Mouse (Mus musculus): ENCODE measurements around the gene Dgki. TPM values are rescaled to one million over a fixed set of nuclear protein-coding genes. Genes with fewer than 3 reads are reported as not detected.

Dgki gene
- polyA plus RNA-seq, 1 experiment from 2014 or later = 1.2 TPM

DNA sequence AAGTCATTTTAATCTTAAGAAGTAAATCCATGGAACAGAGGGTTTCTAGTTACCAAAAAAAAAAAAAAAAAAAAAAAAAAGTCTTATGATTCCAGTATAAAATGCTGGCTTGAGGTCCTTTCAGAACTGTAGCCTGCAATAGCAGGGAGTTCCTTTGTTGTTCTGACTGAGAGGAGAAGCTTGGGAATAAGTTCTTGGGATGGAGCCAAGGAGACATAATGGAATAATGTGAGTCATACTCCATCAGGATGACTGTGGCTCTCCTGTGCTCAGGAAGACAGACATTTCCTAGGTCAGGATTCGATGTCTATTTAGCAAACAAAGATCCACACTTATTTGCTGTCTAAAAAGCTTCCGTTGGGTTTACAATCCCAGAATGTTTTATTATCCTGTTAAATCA, 318.3 kb downstream of the Dgki start:
- H3K4me3 ChIP-seq = no peak overlapping the region
- WGBS = 77% methylated on average over 2 of the region's 2 CpGs
- H3K27me3 ChIP-seq = no peaks in the 10 kb centered on the region
- H3K9me3 ChIP-seq = no peaks in the 10 kb centered on the region
- H3K36me3 ChIP-seq = no peaks in the 10 kb centered on the region
- no peak overlapping the region for H3K9ac ChIP-seq
- no peak overlapping the region for H3K4me2 ChIP-seq (replicated peaks)
- no peak for ATAC-seq (ENCODE audit: insufficient number of reproducible peaks, insufficient read depth, low FRiP score, low TSS enrichment)
- no peaks in the 10 kb centered on the region for H3K4me1 ChIP-seq
- no peak overlapping the region for H3K27ac ChIP-seq

DNA sequence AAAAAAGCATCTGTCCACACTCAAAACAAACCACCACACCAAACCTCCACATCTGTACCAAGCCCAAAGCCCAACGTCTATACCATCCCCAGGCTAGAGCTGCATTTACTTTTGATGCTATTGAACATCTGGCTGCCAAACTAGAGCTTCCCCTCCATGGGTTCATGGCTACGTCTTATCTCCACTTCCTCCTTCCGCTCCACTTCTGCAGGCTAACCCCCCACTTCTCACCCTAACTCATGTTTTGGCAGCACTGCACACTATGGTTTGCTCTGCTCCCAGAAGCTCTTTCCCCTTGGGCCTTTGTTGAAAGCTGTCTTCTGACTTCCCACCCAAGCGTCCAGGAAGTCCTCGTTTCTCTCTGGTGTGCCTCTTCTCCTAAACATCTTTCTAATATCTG, 319.5 kb downstream of the Dgki start:
- Histone ChIP-seq H3K27ac (no peak overlapping the region), H3K4me1 (no peaks in the 10 kb centered on the region), H3K36me3 (no peaks in the 10 kb centered on the region), H3K4me2 (replicated peaks) (no peak overlapping the region), H3K27me3 (no peaks in the 10 kb centered on the region), H3K9ac (no peak overlapping the region), H3K4me3 (no peak overlapping the region), H3K9me3 (no peaks in the 10 kb centered on the region)
- no peak for ATAC-seq (ENCODE audit: insufficient number of reproducible peaks, insufficient read depth, low FRiP score, low TSS enrichment)
- 85% methylated on average over 5 of the region's 5 CpGs for WGBS

DNA sequence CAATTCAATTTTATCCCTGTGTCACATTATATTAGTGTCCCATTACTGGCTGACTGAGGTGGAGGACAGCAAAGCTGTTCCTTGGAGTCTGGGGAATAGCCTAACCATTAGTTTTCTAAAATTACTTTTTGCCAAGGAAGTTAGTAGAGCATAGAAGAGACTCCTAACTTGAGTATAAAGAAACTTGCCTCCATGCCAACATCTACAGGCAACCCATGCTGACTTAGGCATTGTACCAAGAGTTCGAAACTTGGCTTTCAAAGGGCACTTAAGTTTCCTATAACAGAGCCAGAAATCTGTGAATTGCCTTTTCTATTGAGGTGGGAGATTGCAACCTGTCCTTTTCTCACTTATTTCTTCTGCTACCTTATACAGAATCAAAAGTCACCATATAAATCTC, 321.8 kb downstream of the Dgki start:
- no peaks in the 10 kb centered on the region for H3K4me1 ChIP-seq
- ATAC-seq (ENCODE audit: insufficient number of reproducible peaks, insufficient read depth, low FRiP score, low TSS enrichment) = no peak
- no peaks in the 10 kb centered on the region for H3K36me3 ChIP-seq
- H3K27ac ChIP-seq = no peak overlapping the region
- no peak overlapping the region for H3K4me2 ChIP-seq (replicated peaks)
- no peaks in the 10 kb centered on the region for H3K27me3 ChIP-seq
- H3K9me3 ChIP-seq = no peaks in the 10 kb centered on the region
- H3K4me3 ChIP-seq = no peak overlapping the region
- no peak overlapping the region for H3K9ac ChIP-seq
- WGBS = 89% methylated on average over 1 of the region's 1 CpGs

DNA sequence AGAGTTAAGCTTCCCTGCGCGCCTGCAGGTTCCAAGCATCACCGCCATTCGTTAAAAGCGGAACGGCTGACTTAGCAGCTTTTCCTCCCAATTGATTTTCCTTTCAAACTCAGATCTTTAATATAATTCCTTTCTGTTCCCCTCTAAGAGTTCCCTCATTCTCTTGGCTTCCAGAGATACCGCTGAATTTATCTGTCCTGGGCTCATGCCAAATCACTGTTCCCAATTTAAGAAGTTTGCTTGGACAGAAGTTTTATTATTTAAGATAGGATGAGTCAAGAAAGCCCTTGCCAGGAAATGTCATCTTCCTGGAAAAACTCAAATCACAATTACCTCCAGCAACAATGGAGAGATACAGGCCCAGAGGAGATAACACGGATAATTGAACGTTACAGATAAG, 326.9 kb downstream of the Dgki start:
- Histone ChIP-seq H3K36me3 (no peaks in the 10 kb centered on the region), H3K4me1 (no peaks in the 10 kb centered on the region; the same call in 1 of the 2 replicates), H3K9ac (no peak overlapping the region), H3K4me2 (replicated peaks) (no peak overlapping the region), H3K27ac (no peak overlapping the region), H3K9me3 (no peaks in the 10 kb centered on the region), H3K4me3 (no peak overlapping the region), H3K27me3 (no peaks in the 10 kb centered on the region)
- 75% methylated on average over 9 of the region's 9 CpGs for WGBS
- no peak for ATAC-seq (ENCODE audit: insufficient number of reproducible peaks, insufficient read depth, low FRiP score, low TSS enrichment)

DNA sequence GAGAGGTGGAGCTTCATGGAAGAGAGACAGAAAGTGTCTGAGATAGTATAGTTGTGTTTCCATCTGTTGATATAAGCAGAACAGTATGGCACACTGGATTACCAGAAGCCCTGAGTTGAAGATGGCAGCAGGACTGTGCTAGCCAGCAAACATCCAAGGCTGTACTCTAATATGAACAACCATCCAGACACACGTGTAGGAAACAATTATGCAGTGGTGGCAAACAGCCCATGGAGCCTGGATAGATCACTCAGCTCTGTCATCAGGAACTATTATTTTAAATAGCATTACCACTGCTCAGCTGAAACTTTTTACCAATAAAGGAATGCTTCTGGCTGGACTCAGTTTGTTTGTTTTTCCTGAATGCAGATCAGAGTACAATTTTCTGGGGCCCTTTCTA, 327.5 kb downstream of the Dgki start:
- Histone ChIP-seq H3K9ac (no peak overlapping the region), H3K9me3 (no peaks in the 10 kb centered on the region), H3K4me2 (replicated peaks) (no peak overlapping the region), H3K4me1 (no peaks in the 10 kb centered on the region; the same call in 1 of the 2 replicates), H3K27me3 (no peaks in the 10 kb centered on the region), H3K36me3 (no peaks in the 10 kb centered on the region), H3K27ac (no peak overlapping the region), H3K4me3 (no peak overlapping the region)
- 45% methylated on average over 1 of the region's 1 CpGs for WGBS
- no peak for ATAC-seq (ENCODE audit: insufficient number of reproducible peaks, insufficient read depth, low FRiP score, low TSS enrichment)

DNA sequence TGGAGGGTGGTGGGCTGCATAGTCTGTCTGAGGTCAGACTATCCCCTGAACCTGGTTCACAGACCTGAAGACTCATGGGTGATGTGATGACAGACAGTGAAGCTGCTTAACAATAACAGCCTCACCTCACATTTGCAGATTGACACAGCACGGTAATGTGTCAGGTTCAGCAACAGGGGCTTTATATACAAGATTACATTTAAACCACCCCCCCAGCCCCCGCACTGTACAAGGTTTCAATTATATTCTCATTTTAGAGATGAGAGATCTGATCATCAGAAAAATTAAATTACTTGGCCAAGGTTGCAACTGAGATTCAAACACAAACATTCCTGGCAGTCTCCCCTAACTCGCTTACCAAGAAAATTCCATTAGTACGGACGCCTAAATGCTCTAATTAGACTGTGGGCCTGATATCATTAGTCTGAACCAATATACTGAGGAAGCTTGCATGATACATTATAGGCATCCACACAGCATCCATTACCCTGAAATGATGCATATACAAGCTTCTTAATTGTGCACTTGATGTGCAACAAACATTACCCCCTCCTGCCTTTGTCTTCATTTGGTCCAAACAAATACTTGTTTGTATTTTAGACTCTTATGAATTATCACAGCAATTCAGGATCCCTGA, 330.6 kb downstream of the Dgki start:
- no peak for ATAC-seq (ENCODE audit: insufficient number of reproducible peaks, insufficient read depth, low FRiP score, low TSS enrichment)
- no peak overlapping the region for H3K9ac ChIP-seq
- no peak overlapping the region for H3K4me3 ChIP-seq
- no peaks in the 10 kb centered on the region for H3K27me3 ChIP-seq
- WGBS = 72% methylated on average over 5 of the region's 5 CpGs
- no peaks in the 10 kb centered on the region; the same call in 1 of the 2 replicates for H3K4me1 ChIP-seq
- no peak overlapping the region for H3K4me2 ChIP-seq (replicated peaks)
- H3K9me3 ChIP-seq = no peaks in the 10 kb centered on the region
- H3K36me3 ChIP-seq = no peaks in the 10 kb centered on the region
- no peak overlapping the region for H3K27ac ChIP-seq

DNA sequence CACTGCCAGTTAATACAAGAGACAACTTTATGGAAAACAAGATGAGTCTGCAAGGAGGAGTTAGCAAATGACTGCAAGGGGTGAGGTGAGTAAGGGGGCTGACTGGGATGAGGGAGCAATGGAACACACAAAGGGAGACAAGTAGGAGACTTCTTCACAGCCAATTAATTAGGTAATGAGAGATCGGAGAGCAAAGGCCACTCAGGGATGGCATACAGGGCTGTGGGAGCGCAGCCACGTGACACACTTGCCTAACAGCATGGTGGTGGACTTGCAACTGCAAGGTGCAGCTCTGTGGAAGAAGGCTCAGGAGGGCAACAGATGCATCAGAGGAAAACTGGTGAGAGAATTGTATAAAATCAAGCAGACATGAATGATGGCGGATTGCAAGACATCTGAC, 339.3 kb downstream of the Dgki start:
- no peak for ATAC-seq (ENCODE audit: insufficient number of reproducible peaks, insufficient read depth, low FRiP score, low TSS enrichment)
- H3K4me2 ChIP-seq (replicated peaks) = no peak overlapping the region
- no peaks in the 10 kb centered on the region for H3K36me3 ChIP-seq
- no peak overlapping the region for H3K27ac ChIP-seq
- H3K9me3 ChIP-seq = peaks cover 1% of the 10 kb centered on the region; the same call in 1 of the 2 replicates
- no peaks in the 10 kb centered on the region for H3K4me1 ChIP-seq
- H3K9ac ChIP-seq = no peak overlapping the region
- no peaks in the 10 kb centered on the region for H3K27me3 ChIP-seq
- WGBS = 81% methylated on average over 4 of the region's 4 CpGs
- H3K4me3 ChIP-seq = no peak overlapping the region

DNA sequence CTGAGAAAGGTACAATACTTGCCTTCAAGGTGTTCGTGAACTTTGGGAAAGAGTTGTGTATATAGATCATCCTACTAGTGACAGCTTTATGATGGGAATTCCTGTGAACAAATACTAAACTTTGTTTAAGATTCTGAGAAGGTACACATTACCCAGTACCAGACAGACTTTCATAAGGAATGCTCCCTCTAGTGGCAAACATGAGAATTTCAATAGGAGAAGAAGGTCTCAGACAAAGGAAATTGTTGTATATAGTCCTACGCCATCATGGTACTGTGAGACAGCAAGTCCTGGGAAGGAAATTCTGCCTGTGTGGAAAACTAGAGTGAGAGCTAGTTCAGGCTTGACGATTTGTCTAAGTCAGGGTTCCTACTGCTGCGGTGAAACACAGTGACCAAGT, 344.7 kb downstream of the Dgki start:
- no peaks in the 10 kb centered on the region for H3K27me3 ChIP-seq
- peaks cover 4% of the 10 kb centered on the region; the same call in 1 of the 2 replicates for H3K9me3 ChIP-seq
- H3K9ac ChIP-seq = no peak overlapping the region
- no peak overlapping the region for H3K27ac ChIP-seq
- H3K36me3 ChIP-seq = no peaks in the 10 kb centered on the region
- no peak for ATAC-seq (ENCODE audit: insufficient number of reproducible peaks, insufficient read depth, low FRiP score, low TSS enrichment)
- 90% methylated on average over 4 of the region's 4 CpGs for WGBS
- no peak overlapping the region for H3K4me3 ChIP-seq
- no peaks in the 10 kb centered on the region for H3K4me1 ChIP-seq
- H3K4me2 ChIP-seq (replicated peaks) = no peak overlapping the region

DNA sequence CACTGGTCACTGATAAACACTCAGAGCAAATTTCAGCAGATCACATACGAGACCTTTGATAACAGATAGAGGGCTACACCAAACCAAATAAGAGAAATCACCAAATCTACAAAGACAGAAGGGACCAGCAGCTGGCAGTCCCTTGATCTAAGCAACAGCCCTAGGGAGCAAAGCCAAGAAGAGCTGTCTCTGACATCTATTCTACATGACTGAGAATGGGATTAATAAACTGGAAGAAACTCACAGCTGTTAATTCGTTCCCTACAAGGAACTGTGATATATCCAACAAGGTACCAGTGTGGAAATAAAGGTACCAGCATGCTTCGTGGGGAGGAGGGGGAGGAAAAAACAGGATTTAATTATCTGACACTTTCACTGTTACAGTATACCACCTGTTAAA, 349.3 kb downstream of the Dgki start:
- Histone ChIP-seq H3K4me1 (no peaks in the 10 kb centered on the region), H3K9me3 (peaks cover 3% of the 10 kb centered on the region; the same call in 1 of the 2 replicates), H3K27ac (no peak overlapping the region), H3K4me2 (replicated peaks) (no peak overlapping the region), H3K36me3 (no peaks in the 10 kb centered on the region), H3K4me3 (no peak overlapping the region), H3K9ac (no peak overlapping the region), H3K27me3 (no peaks in the 10 kb centered on the region)
- 70% methylated on average over 3 of the region's 3 CpGs for WGBS
- no peak for ATAC-seq (ENCODE audit: insufficient number of reproducible peaks, insufficient read depth, low FRiP score, low TSS enrichment)

DNA sequence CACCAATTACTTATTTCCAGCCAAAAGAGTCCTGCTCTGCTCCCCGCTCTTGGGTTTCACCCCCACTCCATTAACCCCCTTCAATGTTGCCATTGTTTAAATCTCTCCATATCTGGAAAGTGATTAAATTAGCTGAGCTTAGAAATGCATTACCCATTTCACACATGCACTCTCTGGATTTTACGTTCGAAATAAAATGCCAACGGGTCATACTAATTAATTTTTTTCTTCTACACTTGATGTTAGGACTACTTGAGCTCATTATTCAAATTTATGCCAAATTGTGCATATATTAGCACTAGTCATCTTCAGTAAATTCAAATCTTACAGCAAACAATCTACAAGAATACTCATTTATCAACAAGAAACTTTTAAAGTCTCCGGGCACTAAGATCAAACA, 352.1 kb downstream of the Dgki start:
- Histone ChIP-seq H3K27me3 (no peaks in the 10 kb centered on the region), H3K9me3 (no peaks in the 10 kb centered on the region), H3K9ac (no peak overlapping the region), H3K4me3 (no peak overlapping the region), H3K4me1 (no peaks in the 10 kb centered on the region), H3K4me2 (replicated peaks) (no peak overlapping the region), H3K27ac (no peak overlapping the region), H3K36me3 (no peaks in the 10 kb centered on the region)
- 87% methylated on average over 5 of the region's 5 CpGs for WGBS
- ATAC-seq (ENCODE audit: insufficient number of reproducible peaks, insufficient read depth, low FRiP score, low TSS enrichment) = no peak

DNA sequence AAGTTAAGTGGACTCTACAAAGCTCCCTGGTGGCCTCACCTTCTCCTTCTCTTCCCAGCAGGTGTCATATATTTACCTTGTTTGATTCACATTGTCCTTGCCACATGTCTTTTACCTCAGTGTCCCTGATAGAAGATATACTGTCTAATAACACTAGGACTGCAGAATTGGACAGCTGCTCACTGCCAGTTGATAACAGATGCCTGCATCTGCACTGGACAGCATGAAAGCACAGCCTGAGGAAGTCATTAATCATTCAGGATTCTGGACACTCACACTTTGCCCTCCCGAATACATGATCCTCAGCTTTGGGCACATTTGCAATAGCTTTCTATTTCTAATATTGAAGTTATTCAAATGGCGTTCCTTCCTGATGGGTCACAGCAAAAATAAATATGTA, 362.5 kb downstream of the Dgki start:
- ATAC-seq (ENCODE audit: insufficient number of reproducible peaks, insufficient read depth, low FRiP score, low TSS enrichment) = no peak
- H3K4me2 ChIP-seq (replicated peaks) = no peak overlapping the region
- no peak overlapping the region for H3K27ac ChIP-seq
- no peaks in the 10 kb centered on the region for H3K9me3 ChIP-seq
- 76% methylated on average over 2 of the region's 2 CpGs for WGBS
- no peaks in the 10 kb centered on the region for H3K36me3 ChIP-seq
- no peak overlapping the region for H3K4me3 ChIP-seq
- no peaks in the 10 kb centered on the region for H3K27me3 ChIP-seq
- no peaks in the 10 kb centered on the region for H3K4me1 ChIP-seq
- no peak overlapping the region for H3K9ac ChIP-seq

DNA sequence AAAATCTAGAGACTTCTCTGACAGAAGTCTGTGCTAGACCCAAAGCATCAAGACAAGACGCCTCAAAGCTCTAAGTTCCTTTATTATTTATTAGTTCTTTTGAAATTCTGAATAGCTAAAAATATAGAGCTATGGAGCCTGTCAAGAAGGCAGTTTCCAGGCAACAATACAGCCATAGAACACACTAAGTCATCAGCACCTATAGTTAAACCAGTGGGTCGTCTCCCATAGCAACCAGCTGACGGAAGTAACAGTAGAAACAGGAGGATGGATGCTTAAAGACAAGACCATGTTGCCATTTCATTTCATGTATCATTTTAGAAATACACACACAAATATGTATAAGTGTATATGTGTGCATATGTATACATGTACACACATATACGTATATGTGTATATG, 363.2 kb downstream of the Dgki start:
- WGBS = 91% methylated on average over 4 of the region's 4 CpGs

DNA sequence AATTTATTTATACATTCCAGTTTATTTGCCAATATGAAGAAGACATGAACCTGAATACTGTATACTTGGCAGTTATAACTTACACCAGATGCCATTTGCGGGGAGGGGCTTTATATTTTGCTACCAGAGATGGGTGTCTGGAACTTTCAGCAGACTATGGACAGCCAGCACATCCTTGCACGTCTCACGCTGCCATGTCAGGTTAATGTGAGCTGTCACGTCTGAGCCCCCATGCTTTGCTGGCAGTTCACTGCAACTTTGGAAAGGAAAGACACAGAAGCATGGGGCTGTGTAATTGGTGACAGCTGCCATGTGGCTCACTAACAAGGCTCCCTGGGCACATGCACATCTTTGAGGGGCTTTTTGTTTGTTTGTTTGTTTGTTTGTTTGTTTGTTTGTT, 368.5 kb downstream of the Dgki start:
- WGBS = 38% methylated on average over 4 of the region's 4 CpGs
- no peak for ATAC-seq (ENCODE audit: insufficient number of reproducible peaks, insufficient read depth, low FRiP score, low TSS enrichment)
- no peaks in the 10 kb centered on the region for H3K27me3 ChIP-seq

More for the DNA sequence above, 363.2 kb downstream of the Dgki start:
- H3K4me1 ChIP-seq = no peaks in the 10 kb centered on the region
- H3K4me3 ChIP-seq = no peak overlapping the region
- no peak overlapping the region for H3K4me2 ChIP-seq (replicated peaks)
- no peaks in the 10 kb centered on the region for H3K27me3 ChIP-seq
- no peaks in the 10 kb centered on the region for H3K9me3 ChIP-seq
- H3K36me3 ChIP-seq = no peaks in the 10 kb centered on the region
- no peak for ATAC-seq (ENCODE audit: insufficient number of reproducible peaks, insufficient read depth, low FRiP score, low TSS enrichment)
- no peak overlapping the region for H3K9ac ChIP-seq
- H3K27ac ChIP-seq = no peak overlapping the region

More for the DNA sequence above, 368.5 kb downstream of the Dgki start:
- H3K9ac ChIP-seq = no peak overlapping the region
- H3K4me3 ChIP-seq = no peak overlapping the region
- H3K4me2 ChIP-seq (replicated peaks) = no peak overlapping the region
- no peaks in the 10 kb centered on the region for H3K36me3 ChIP-seq
- H3K27ac ChIP-seq = no peak overlapping the region
- no peaks in the 10 kb centered on the region for H3K9me3 ChIP-seq
- 0 out of 2 replicates have a peak, but pooled peaks cover 2% of the 10 kb centered on the region for H3K4me1 ChIP-seq
